Mouse (Mus musculus): Measurements from ENCODE around the gene Acpp.

The Acpp gene

DNA sequence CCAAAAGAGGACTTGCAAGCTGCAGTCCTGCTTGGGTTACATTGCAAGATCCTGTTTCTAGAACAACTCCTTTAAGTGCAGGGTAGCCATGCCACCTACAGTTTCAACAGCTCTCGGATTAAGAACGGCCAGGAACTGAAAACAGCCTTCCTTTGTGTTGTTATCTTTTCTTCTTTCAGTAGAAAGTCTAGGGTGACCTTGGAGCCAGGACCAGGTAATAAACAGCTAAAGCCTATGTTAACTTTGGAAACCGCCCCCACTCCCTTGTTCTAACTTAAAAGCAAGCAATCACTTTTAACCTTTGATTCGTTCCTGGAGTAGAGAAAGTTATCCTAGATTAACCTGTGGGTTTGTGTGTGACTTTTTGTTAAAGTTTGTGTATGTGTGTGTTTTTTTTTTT, 33.2 kb downstream of the Acpp start:
- DNase-seq, result no peak

DNA sequence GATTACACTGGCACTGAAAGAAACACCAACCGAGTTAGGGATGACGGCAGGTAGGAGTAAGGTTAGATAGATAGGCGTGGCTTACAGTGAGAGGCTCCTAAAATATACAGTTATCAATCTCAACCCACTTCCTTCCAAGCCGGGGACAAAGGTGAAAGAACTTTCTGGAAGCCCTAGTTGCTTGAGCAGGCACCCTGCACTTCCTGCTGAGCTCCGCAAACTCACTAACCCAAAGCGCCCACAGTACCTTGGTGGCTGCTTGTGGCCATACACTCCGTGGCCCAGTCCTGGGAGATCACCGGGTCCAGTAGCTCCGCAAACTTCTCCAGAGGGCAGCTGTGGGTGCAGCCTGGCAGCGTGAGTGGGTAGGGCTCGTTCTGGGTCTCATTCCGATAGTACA, 37.0 kb downstream of the Acpp start:
- no peak for DNase-seq

DNA sequence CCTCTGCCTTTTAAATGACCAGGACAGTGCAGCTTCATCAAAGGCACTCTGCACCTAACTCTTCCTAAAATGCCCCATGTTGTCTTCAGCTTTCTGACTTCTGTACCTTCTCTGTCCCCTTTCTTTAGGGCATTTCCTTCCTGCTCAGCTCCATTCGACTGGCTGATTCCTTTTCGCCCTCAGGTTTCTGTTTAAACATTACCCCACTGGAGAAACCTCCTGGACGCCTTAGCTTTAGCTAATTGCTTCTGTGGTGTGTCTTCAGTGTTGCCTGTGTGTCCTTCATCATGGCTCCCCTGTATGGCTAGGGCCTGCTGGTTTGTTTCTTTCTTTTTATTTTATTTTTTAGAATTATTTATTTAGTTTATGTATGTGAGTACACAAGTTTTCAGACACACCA, 40.5 kb downstream of the Acpp start:
- no peak for DNase-seq

DNA sequence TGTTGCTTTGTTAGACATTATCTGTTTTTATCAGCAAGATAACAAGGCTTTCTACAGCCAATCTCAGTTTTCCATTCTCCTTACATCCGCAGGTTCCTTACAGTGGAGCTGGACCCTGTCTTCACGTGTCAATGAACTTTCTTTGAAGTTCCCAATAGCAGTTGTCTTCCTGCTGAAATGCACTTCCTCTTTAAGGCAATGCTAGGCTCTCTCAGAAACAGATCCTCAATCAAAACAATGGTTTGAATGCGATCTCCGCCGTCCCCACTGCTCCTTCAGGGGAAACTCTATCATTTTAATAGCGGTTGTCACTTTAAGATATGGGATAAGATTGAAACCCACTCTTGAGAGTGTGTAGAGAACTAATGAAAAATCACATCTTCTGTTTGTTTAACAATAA, 52.6 kb downstream of the Acpp start:
- DNase-seq, result no peak

DNA sequence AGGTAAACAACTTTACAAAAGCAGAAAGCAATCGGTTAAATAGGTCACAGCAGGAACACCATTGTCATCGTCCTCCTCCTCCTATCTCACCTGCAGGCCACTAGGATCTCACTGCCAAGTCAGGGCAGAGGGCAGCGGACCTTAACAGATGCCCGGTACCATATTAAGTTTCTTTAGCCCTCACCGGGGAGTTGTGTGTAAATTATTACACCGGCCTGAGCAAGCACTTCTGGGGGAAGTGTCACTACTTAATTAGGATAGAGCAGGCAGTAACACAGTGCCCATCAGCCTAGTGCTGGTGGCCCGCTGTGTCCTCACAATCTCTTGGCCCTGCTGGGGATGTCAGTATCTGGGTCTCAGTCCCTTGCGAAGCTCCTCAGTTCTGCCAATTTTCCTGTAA, 55.0 kb downstream of the Acpp start:
- no peak for DNase-seq

DNA sequence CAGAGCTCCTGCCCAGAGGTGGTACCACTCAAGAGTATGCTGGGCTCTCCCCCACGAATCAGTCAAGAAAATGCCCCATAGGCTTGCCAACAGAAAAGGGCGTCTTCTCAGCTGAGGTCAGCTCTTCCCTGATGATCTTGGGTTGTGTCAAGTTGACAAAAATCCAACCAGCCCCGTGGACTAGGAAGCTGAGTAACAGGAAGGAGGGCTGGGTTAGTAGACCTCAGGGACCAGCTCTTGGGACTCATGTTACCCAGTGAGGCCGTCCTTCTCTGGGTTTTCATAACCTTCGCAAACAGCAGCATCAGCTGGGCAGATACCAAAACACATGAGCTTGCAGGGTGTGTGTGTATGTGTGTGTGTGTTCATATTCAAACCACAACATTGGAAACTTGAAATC, 55.8 kb downstream of the Acpp start:
- DNase-seq, result no peak

DNA sequence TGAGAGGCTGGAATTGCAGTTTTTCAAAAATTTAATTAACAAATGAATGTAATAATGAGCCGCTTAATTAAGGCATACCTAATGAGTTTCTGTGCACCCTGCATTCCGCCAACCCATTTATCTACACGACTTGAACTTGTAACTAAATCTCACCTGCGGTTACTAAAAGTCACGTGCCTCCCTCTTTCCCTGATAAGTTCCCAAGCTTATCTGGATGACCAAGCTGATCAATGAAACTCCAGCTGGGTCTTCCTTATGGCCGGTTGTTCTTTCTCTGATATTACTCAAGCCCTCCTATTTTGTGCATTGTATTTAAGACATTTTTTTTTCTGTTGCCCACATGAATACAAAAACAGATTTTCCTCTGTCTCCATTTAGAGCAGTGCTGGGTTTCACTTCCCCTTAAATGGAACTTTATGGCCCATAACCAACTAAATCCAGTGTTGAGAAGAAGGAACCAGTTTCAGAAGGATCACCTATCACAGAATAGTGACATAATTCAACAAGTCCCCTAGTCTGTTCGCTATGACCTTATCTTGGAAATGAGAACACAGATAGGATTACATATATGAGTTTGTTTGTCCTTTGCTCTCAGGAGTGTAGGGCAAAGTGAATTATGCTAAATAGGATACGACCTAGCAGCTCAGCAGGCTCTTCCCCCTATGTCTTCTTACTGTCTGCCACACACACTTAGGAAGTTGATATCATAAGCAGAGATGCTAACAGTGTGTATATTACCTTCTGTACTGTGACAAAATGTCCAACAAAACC, 56.6 kb downstream of the Acpp start:
- DNase-seq, result no peak

DNA sequence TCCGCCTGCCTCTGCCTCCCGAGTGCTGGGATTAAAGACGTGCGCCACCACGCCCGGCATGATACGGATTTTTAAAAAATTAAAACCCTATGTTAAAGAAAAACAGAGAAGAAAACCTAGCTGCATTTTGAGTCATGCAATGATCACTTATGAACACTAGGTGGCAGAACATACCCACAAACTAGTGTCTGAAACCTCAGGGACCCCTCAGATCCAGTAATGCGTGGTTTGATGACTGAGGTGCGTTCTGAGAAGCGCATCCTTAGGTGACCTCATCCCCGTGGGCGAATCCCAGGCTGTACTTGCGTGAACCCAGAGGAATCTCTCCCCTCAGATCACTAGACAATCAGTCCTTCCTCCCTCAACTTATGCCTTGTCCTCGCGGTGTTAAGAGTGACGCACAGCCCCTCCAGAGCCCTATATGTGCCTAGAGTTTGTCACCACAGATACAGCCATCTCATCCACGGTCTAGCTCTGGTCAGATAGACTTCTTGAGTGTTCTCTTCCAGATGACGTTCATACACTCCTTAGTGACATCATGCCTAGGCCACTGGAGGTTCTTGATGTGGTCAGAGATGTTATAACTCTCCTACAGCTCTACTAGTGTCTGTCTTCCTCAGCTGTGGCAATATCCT, 59.9 kb downstream of the Acpp start:
- peak; percentile 28 for DNase-seq

DNA sequence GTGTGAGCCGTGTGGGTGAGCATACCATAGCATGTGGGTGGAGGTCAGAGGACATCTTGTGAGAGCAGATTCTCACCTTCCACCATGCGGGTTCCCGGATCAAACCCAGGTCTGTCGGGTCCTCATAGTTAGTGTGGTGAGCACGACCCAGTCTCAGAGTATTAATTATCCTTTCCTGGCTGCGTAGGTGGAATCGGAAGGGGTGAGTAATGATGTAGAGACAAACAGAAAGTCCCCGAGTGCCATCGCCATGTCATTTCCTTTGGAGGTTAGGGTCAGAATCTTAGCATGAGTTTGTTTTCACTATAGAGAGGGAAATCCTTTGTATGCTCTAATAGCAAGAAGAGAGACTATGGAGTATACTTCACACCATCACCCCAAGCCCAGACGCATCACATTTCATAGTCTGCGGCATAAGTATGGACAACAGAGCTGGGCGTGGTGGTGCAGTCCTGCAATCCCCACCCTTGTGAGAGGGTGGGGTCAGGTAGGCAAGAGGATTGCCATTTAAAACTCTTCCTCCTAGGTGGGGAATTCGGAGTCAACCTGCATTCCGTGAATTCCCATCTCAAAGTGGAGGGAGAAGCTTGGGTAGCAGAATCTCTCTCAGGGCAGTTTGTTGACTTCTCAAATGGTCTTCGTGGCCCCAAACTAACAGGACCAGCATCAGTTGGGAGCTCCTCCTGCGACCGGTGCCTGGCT, 62.3 kb downstream of the Acpp start:
- no peak for DNase-seq

DNA sequence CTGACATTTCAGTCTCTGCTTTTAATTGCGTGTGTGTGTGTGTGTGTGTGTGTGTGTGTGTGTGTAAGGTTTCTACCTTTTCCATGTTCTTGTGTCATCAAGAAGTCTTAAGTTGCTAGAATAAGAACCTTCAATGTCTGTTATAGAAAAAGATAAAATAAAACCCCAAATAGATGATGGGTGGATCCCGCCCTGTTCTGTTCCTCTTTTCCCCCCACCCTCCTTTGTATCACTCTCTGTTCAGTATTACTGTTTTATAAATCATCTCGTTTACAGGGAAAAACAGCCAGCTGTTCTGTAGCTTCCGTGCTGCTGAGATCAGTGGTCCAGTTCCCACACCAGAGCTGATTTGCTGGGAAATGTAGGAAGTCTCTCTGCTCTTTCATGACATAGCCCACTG, 65.5 kb downstream of the Acpp start:
- DNase-seq, result no peak

DNA sequence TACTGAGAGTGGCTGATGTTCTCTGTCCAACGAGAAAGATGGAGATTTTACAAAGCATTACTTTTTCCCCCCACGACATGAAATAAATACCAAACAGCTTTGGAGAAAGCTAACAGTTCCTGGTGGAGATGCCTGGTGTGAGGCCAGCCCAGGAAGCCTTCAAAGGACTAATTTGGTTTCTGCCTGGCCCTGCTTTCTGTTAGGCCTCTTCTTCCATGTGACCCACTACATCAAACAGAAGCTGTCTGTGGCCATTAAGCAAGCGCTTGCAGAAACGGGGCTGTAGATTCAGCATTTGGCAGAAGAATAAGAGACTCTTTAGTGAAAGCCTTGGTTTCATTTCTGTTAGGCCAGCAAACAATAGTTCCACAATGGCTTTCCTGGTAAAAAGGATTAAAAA, 65.9 kb downstream of the Acpp start:
- no peak for DNase-seq

DNA sequence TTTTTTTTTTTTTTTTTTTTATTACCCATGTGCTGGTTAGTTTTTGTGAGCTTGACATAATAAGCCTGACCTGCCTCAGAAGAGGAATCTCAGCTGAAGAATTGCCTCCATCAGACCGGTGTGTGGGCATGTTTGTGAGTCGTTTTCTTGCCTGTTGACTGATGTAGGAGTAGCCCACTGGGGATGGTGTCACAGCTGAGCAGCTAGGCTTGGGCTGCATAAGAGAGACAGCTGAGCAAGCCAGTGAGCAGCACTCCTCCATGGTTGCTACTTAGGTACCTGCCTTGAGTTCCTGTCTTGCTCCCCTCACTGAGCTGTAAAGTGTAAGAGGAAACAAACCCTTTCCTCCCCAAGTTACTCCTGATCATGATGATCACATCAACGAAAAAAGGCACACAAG, 67.6 kb downstream of the Acpp start:
- no peak for DNase-seq

DNA sequence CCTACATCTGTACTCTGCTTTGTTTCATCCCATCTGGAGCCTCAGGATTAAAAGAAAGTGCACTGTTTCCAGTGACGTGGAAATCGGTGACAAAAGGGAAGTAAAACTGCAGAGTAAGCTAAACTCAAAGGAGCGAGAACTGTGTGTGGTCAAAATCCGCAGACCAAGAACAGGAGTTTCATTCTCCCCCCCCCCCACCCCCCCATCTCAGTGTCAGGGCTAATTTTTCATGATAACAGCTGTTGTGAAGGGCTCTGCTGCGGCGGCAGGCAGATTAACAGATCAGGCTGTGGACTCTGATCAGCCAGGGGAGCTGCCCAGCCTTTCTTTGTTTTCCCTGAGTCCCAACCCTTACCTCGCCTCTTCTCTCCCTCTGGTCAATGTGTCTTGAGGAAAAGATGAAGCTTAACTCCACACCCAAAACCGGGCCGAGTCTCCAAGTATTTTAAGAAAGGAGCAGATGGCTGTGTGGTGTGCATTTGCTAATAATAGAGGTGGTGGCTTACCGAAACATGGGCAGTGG, 68.1 kb downstream of the Acpp start:
- DNase-seq, result peak; percentile 63

DNA sequence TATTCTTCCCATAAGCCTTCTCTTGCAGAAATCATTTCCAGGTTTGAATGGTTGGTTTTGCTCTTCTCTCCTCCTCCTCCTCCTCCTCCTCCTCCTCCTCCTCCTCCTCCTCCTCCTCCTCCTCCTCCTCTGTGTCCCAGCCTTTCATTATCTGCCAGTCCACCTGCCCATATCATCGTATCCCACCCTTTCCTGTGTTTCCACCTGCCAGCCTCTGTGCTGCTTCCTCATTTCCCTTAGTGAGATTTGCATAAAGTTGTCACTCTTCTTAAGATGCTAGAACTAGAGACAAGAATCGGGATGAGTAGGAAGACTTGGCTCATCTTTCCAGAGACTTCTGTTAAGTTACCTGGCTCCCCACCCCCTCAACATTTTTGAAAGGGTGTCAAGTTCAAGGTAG, 73.0 kb downstream of the Acpp start:
- no peak for DNase-seq

DNA sequence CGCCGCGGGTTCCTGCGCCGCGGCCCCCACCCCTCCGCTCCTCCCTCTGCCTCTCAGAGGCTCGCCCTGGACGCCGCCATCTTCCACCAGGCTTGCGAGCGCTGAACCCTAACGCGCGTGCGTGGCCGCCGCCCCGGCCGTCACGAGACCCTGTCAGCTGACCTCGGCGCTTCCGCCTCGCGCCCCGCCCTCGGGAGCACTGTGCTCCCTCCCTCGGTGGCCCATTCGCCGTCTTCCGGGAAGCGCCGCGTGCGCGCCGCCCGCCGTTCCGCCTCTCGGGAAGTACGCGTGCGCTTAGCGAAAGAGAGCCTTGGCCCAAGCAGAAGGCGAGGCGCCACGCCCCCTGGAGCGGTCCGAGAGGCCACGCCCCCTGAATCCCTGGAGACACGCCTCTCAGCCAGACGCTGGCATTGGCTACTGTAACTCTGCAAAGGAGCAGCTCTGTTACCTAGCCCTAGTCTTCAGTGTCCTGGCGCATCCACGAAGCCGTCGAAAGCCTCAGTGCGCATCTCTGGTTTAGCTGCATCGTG, 74.7 kb downstream of the Acpp start, which contains the start of gene Dnajc13:
Gene Dnajc13, minus strand, starts transcription at position 108 of the 530 bp plus-strand sequence.
- DNase-seq, result peak; percentile 99

DNA sequence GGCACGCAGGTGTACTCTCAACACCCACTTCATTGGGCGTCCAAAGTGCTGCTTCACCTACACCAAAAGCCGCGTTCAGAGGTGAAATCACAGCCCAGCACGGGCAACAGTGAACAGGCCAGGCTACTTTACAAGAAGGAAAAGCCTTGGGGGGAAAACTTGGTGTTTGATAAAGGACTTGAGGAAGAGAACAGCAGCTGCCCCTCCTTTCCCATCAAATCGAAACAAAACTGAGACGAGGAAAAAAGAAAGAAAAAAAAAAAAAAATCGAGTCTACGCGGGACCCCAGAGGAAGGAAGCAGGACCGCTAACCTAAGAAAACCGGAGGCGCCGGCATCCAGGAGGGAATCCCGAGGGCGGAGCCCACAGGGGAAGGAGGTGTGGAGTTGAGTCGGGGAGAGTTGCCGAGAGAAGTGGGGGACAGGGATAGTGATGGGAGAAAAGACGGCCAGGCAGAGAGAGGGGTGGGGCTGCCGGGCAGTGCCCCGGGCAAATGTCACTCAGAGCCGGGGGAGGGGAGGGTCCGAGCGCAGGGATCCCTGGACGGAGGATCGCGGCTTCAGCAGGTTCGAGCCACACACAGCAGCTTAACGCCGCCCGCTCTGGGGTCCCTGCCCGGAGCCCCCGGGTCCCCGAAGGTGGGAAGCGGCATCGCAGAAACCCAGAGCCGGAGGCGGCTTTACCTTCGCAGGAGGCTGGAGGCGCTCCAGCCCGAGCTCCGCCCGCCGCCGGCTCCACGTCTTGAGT, 75.4 kb downstream of the Acpp start:
- peak; percentile 24 for DNase-seq

DNA sequence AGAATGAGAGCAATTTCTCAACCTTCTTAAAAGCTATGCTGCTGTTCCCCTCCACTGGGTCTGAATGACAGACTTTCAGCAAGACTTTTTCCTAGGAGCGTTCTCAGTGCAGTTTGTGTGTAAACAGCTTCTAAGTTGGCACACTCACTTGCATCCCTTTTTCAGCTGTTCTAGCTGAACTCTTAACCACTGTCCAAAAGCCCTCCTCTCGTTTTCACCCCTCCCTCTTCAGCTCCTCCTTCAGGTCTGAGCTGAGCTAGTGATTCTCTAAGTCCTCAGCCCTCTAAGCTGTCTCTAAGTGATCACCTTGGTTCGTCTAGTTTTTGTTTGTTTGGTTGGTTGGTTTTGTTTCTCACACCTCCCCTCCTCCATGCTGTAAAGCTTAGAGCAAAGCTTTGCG, 77.2 kb downstream of the Acpp start:
- DNase-seq, result no peak

DNA sequence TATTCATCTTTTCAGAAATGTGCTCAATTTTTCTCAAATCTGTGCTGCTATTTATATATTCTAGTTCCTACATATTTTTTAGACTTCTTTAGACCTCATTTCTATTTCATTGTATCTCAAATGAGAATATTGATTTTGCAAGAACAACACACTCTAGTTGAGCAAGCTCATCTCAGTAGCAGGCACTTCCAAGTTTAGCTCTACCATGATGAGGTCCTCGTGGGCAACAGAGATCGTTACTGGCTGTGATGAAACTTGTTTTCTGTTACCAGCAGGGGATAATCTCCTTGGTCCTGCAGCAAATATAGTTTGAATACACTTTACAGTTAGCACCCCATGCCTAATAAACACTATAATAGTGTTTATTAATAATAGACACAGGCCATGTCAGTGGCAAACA, 81.5 kb downstream of the Acpp start:
- no peak for DNase-seq

DNA sequence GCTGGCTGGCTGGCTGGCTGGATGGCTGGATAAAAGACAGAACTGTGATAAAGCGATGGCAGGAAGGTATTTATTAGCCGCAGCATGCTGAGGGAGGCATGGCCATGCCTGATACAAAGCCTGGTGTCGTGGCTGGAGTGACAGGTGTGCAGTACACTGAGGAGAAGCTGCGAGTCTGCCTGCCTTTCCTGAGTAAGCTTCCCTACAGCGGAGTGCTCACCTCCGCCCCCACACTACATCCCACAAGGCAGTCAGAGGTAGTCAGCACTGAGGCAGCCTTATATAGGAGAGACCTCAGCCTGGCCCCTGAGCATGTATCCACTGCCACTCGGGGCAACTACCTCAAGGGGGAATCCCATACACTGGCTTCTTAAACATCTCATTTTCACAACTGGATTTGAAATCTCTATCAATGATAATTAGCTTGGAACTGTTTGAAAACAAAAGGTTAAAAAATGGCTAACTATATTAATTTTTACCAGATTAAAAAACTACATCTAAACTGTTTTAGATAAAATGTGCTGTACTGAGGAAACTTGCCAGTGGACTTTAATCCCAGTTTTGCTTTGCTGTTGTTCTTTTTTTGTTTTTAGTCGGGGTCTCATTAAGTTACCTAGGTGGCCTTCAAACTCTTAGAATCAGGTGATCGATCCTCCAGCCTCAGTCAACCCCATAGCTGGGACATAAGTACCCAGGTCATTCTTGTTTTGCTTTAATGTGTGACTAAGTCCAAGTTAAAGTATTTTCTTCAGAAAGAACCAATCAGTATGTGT, 83.0 kb downstream of the Acpp start:
- peak; percentile 51 for DNase-seq

DNA sequence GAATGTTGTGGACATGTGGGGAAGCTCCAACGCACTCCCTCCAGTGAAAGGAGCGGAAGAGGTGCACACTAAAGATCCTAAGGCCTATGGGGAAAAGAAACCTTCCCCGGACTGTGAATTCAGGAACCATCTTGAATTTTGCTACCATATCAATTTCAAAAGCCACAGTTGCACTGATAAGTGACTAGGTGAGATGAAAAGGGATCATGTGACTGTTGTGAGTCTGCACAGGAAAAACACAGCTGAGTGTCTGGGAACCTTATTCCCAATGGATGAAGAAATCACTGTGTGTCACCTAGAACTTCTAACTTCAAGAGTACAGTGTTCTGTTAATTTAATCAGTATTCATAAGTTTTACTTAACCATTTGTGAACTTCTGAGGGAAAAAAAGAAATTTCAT, 84.9 kb downstream of the Acpp start:
- no peak for DNase-seq

DNA sequence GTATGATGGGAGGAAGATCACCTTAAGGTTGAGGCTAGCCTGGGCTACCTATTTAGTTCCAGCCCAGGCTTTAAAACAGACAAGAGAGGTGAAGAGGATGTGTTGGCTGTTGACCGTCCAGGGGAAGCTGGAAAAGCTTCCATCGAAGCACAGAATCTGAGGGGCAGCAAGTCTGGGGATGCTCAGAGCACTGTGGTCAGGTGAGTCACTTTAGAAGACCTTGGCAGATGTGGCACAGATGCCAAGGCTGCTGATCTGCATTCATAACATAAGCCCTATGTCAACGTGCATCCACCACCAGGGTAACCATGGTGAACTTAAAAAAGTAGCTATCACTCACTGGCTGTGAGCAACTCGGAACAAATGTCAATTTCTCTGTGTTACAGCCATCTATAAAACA, 85.9 kb downstream of the Acpp start:
- DNase-seq, result no peak

DNA sequence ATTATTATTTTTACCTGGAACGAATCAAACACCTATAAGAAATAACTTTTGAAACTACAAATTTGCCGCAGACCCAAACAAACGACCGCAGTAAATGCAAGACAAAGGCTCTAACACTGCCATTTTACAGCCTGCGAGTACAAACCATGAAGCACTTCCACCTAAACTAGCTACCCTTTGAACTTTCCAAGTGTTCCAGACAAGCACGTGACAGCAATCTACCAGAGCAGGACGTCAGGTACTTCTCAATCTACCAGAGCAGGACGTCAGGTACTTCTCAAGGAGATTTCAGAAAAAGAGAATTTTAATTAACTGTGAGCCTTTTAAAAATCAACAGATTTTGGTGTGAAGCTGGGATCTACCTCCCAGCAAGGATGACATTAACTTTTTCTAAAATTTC, 86.4 kb downstream of the Acpp start:
- no peak for DNase-seq
